Mouse (Mus musculus): ENCODE data around the gene Gm29133. TPM values are rescaled to one million over a fixed set of nuclear protein-coding genes. Genes with fewer than 3 reads are reported as not detected.

Gene Gm29133
- not detected for total RNA-seq (2021)
- long read RNA-seq = 0 reads

GRCm38 (mm10) chr3:75747897-75748296 lies at the start of gene Gm29133:
TSS of gene Gm29133 (plus strand) at chr3:75748197.
- no peak for DNase-seq (ENCODE audit: low spot score in 2 of 2)

- no peak for DNase-seq (ENCODE audit: low spot score in 2 of 2)
Observed at GRCm38 (mm10) chr3:75699088-75699487, 48.9 kb upstream of the Gm29133 start.

DNA sequence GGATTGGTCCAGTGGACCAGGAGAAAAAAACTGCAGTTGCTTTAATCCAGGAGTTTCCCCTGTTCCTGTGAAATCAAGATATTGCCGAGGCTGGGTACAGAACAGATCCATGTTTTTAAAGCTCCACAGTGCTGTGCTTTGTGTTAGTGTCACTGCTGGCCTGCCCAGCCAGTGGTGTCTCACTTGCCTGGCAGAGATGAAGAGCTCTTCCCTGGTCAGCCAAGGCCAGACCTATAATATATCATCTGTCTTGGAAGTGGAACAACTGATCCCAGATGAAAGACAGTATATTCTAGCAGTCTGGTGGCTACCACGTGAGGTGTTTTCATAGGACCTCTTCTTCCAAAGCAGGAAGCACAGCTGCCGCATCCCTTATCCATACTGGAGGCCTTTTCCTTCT lies 46.7 kb upstream of the Gm29133 start:
- DNase-seq (ENCODE audit: low spot score in 2 of 2) = no peak

GRCm38 (mm10) chr3:75706536-75706935 lies 41.5 kb upstream of the Gm29133 start:
- DNase-seq (ENCODE audit: low spot score in 2 of 2) = no peak

GRCm38 (mm10) chr3:75713678-75714295 lies 34.2 kb upstream of the Gm29133 start:
- DNase-seq (ENCODE audit: low spot score in 2 of 2) = no peak

GRCm38 (mm10) chr3:75720663-75721062 lies 27.3 kb upstream of the Gm29133 start:
- DNase-seq (ENCODE audit: low spot score in 2 of 2) = peak in 1 of 2 experiments; percentile 46

DNA sequence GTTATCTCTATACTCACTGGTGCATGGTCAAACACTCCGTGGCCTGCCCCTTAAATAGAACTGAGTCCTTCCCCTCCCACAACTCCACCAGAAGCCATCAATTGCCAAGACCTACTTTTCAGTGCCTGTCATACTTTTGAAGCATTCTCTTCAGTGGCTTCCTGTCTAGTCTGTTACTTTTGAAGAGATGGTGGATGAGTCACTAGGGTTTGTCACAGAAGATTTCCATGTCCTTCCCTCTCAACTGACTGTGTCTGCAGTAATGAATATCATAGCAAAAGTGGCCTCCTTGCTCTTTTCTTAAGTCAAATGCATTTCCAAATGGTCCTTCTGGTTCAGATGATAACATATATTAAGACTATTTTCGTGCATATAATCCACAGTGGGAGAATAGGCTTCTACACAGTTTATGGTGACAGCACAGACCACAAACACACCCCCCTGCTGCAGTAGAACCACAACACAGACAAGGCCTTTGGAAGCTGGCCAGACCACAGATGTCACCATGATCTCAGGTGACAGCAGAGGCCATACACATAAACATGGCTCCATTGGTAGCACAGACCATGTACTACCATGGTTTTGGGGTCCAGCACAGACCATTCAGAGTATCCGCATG lies 16.9 kb upstream of the Gm29133 start:
- DNase-seq (ENCODE audit: low spot score in 2 of 2) = no peak

DNA sequence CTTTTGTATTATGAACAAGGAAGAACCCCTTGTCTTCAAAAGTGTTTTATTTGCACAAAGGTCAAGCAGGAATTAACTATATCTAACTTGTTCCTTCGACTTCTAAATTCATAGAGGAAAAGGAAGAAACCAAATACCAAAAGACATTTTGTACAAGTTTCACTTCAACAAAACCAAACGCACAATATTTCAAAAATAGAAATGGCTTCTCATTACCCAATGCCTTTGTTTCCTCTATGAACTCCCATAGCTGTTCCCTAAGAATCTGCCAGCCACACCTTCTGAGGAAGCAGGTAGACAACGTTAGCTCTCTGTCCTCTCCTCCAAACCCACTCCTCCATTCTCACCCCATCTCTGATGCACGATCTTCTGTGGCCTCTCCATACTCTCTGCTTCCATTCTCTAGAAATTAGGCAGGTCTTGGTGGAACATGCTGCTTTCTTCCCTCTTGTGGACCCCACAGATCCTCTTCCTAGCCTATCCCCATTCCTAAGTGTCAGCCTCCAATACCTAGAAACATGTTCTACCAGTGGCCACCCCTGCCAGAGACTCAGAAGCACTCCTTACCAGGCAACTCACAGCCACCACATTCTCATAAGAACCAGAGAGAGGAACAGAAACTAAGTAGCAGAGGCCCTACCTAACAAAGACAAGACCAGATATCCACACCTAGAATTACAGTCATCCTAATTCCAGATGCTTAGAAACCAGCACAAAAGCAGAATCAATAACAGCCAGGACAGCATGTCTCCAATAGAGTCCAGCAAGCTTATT lies 4.1 kb upstream of the Gm29133 start:
- DNase-seq (ENCODE audit: low spot score in 2 of 2) = no peak

DNA sequence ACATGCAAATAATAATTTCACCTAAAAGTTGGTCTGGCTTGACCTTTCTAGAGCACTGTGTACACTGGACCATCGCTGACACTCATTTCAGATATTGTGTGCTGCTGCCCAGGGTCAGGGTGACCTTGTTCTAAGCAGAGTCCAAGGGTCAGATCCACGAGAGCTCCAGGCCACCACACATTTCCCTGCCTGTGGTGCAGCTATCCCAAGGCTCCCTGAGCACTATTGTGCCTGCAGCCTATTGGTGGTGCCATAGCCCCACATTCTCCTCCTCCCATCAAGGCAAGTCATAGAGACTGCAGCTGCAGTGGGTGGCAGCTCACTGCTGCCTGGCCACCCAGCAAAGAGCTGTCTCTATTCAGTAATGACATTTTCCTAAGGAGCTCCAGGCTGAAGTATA lies 2.7 kb upstream of the Gm29133 start:
- no peak for DNase-seq (ENCODE audit: low spot score in 2 of 2)

DNA sequence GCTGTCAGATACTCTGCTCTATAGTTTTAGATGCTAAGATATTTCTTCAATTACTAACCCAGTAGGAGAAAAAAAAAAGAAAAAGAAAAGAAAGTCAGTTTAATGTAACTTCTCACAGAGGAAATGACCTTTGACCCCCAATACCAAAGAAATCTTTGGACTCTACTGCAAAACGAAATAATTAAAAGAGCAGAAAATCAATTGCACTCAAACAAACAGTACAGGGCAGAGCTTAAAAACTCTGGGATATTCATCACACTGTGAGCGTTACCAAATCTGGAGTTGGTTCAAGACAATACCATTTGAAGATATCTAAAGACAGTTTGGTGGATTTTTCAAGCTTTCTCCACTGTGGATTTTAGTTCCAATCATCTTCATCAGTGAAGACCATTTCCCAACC lies 15.4 kb downstream of the Gm29133 start:
- no peak for DNase-seq (ENCODE audit: low spot score in 2 of 2)

- no peak for DNase-seq (ENCODE audit: low spot score in 2 of 2)
Observed at GRCm38 (mm10) chr3:75774253-75774652, 26.3 kb downstream of the Gm29133 start.

DNA sequence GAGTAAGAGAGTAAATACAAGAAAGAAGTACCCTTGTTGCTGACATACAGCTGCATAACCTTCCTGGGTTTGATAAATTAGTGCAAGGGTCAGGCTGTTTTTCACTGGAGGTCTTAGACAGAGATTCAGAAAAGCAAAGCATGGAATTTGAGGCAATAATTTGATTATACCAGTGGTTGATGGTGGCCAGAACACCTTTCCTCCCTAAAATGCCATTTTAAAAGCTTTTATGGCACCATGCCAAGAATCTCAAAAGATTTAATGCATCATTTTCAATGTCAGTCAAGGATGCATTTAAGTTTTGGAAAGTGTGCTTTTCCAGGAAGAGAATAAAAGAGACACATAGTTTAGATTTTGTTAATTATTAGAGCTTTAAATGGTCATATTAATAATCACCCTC lies 60.0 kb downstream of the Gm29133 start:
- no peak for DNase-seq (ENCODE audit: low spot score in 2 of 2)

DNA sequence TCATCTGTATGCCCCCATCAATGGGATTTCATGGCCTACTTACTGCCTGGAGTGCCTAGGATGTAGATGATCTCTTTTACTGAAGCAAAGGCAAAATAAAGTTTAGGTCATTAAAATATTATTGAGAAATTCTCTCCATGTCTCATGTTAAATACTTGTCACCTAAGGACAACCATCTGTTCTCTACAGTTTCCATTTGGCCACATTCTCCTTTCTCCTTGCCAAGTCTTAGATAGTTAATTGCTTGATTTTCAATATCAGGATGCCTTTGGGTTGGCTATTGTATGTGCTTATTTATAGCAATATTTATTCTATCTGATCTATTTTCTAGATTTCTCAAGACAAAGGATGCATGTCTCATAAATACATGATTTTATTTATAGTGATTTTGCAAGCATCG lies 75.9 kb downstream of the Gm29133 start:
- DNase-seq (ENCODE audit: low spot score in 2 of 2) = no peak

GRCm38 (mm10) chr3:75824458-75824857 lies 76.5 kb downstream of the Gm29133 start:
- DNase-seq (ENCODE audit: low spot score in 2 of 2) = no peak

DNA sequence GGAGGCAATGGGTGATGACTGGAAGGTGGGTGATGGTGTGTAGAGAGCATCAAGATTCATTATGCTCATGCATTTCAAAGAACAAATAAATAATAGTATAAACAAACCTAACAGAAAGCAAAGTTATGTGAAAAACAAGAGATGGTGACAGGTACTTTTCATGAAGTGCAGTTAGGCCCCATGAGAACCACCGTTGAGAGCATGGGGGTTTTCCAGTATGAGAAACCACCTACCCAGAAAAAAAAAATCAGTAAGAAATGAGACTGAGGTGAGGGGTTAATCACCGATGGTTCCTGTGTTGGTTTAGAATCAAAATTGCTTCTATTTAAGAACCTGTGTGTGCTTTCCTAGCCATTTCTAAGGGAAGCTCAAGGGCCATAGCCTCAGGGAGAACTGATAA lies 86.8 kb downstream of the Gm29133 start:
- no peak for DNase-seq (ENCODE audit: low spot score in 2 of 2)

- no peak for DNase-seq (ENCODE audit: low spot score in 2 of 2)
Observed at GRCm38 (mm10) chr3:75835286-75835967, 87.4 kb downstream of the Gm29133 start.

Other genes starting within 250 kb of the Gm29133 start
- gene Pdcd10, start 191.3 kb upstream of the Gm29133 start, total RNA-seq (2021) = 10 to 100 TPM; 52.3 to 53.4 TPM
- 100 to 1,000 TPM; 203 to 215 TPM for gene Serpini1, start 190.7 kb upstream of the Gm29133 start, total RNA-seq (2021)
- 10 to 100 TPM; 25.3 to 27.5 TPM for gene Golim4, start 208.8 kb downstream of the Gm29133 start, total RNA-seq (2021)